Mouse (Mus musculus) ES-Bruce4 (cell line): Measurements from ENCODE around the gene Hoxc12.

Experiments used
- CTCF ChIP-seq: IDR thresholded peaks from one replicate; pipeline ENCODE4 v1.8.1; 2011; ENCODE audit warnings: low read depth, low read length
- POLR2A ChIP-seq: IDR thresholded peaks from one replicate; pipeline ENCODE4 v1.8.1; 2011; ENCODE audit warnings: low read length; ENCODE audit not compliant: insufficient read depth

DNA sequence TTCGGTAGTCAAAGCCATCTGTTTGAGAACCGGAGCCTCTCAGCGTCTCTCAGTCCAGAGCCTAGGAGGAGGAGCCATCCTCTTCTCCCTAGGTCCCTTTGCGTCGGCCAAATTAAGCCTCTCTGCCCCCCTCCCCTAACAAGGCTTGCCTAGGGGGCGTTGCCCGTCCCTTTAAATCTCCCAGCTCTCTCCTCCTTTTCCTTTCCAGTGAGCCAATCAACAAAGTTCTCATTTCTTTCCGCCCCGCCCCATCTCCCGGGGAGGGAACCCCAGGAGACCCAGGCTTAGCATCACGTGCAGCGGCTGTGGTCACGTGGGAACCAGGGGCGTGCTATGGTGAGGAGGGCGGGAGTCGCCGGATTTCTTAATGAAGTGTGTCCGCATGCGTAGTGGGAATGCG is 15.9 kb upstream of the Hoxc12 start:
- TF ChIP-seq CTCF (no peak), POLR2A (no peak)
